Mouse (Mus musculus) cerebellum, adult 2 months (tissue): Measurements from ENCODE around the gene Psmb11. TPM values are rescaled to one million over a fixed set of nuclear protein-coding genes. Genes with fewer than 3 reads are reported as not detected.

Source experiments
- DNase-seq, 2 experiments: peaks; one replicate each; pipeline ENCODE4 v3.0.0; 2021
- H3K27ac ChIP-seq: fragments of 200-500 bp; 2 replicates; pipeline ENCODE4 v1.5.1; 2012; ENCODE audit warnings: low read length, control low read depth, inconsistent platforms; ENCODE audit not compliant: insufficient read depth
- H3K27me3 ChIP-seq: fragments of 200-500 bp; 2 replicates; pipeline ENCODE4 v1.6.1; 2012; ENCODE audit warnings: inconsistent platforms, mild to moderate bottlenecking, low read length, moderate library complexity; ENCODE audit not compliant: control insufficient read depth, insufficient read depth
- H3K4me1 ChIP-seq: fragments of 200-500 bp; 2 replicates; pipeline ENCODE4 v1.6.1; 2011; ENCODE audit warnings: low read length; ENCODE audit not compliant: control insufficient read depth, insufficient read depth
- H3K4me3 ChIP-seq: fragments of 200-500 bp; replicated peaks from 2 replicates; pipeline ENCODE3; 2011; ENCODE audit warnings: mild to moderate bottlenecking, low read depth, low read length, control low read depth; ENCODE audit not compliant: insufficient read depth
- CTCF ChIP-seq: fragments of 200-500 bp; IDR thresholded peaks from 2 replicates; pipeline ENCODE4 v1.5.1; 2011; ENCODE audit warnings: low read depth, mild to moderate bottlenecking, control low read depth, low read length, moderate library complexity, borderline replicate concordance; ENCODE audit not compliant: insufficient read depth
- POLR2A ChIP-seq: fragments of 200-500 bp; IDR thresholded peaks from 2 replicates; pipeline ENCODE4 v1.6.1; 2011; ENCODE audit warnings: low read length, control low read depth, borderline replicate concordance; ENCODE audit not compliant: insufficient read depth
- WGBS: fragments of 180-500 bp; shearing (Covaris S2); methylation state at CpG from one replicate; pipeline ENCODE4 v1.1.7; 2018; 5-methylcytosine and 5-hydroxymethylcytosine counted together
- polyA plus RNA-seq: library from polyadenylated mRNA; depleted of rRNA; stranded (reverse); fragments of >200 nt; gene quantifications from 2 replicates; pipeline ENCODE4 v1.2.3, GENCODE M21; 2012

Gene Psmb11
- polyA plus RNA-seq, 1 experiment, result not detected

DNA sequence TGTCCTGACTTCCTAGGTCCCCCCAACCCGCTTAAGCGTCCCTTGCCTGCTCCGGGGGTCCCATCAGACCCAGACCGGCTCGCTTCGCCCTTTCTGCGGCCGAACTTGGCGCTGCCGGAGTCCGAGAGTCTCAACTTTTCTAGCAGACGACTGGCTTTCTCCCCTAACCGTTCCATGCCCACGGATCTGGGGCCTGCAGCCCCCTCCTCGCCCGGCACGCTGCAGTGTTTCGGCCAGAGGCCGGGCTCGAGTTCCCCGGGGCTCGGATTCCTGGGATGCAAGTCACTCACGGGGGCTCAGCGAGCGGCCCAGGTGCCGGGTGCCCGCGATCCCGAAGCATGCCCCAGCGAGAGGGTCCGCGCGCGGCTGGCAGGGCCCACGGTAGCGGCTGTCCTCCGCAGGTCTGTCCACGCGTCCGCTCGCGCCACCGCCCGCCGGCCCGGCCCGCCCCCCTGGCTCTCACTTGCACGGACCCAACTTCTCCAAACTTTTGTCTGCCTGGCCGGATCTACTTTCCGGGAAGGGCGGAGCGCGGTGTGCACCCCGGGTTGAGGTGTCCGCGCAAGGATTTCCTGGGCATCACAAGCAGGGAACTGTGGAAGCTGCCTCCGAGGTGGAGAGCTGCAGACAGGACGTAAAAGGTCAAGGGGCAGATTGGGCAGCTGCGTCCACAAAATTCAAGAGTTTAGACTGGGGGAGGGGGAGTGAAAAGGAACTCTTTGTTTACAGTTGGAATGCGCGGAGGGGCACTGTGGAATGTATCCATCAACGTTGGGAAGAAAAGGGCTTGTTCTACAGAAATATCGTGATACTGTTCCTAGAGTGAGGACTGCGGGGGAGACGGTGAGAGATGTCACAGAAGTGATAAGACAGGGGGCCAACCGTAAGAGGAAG, 43.9 kb upstream of the Psmb11 start, which contains the start of gene Ajuba:
TSS of gene Ajuba (minus strand) at position 470 of the 894 bp plus-strand sequence.
- no peak for TF ChIP-seq CTCF
- TF ChIP-seq POLR2A, result no peak
- Histone ChIP-seq H3K27me3 (peaks cover 10% of the 10 kb centered on the region; the same call in 1 of the 2 replicates), H3K4me1 (no peaks in the 10 kb centered on the region), H3K27ac (no peak within 1 kb of the TSS), H3K4me3 (peak within 1 kb of the TSS; percentile 60)
- peak; percentile 49 to 57 for DNase-seq
- under 1% methylated on average over 66 of the region's 66 CpGs for WGBS

DNA sequence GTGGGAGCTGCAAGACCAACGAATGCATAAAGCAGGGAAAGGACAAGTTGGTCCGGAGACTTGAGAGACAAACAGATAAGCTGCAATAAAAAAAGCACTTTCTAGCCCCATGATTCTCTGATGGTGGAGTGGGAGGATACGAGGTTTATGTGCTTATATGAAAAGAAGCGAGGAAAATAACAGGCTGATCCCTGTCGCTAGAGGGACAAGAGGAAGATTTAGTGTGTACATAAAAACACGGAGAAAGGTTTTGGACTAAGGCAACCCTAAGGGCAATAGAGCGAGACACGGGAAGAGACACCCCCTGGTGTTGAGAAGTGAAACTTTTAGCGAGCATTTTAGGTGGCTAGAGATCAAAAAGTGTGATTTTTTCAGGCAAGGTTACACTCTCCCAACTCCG, 43.2 kb upstream of the Psmb11 start:
- H3K27ac ChIP-seq, result no peak overlapping the region
- WGBS, result 2% methylated on average over 10 of the region's 10 CpGs
- peak overlapping the region; percentile 60 for H3K4me3 ChIP-seq
- H3K27me3 ChIP-seq, result peaks cover 10% of the 10 kb centered on the region; the same call in 1 of the 2 replicates
- no peaks in the 10 kb centered on the region for H3K4me1 ChIP-seq
- TF ChIP-seq CTCF (peak; percentile 17; the same call in 1 of the 2 replicates), POLR2A (no peak)
- DNase-seq, result no peak

DNA sequence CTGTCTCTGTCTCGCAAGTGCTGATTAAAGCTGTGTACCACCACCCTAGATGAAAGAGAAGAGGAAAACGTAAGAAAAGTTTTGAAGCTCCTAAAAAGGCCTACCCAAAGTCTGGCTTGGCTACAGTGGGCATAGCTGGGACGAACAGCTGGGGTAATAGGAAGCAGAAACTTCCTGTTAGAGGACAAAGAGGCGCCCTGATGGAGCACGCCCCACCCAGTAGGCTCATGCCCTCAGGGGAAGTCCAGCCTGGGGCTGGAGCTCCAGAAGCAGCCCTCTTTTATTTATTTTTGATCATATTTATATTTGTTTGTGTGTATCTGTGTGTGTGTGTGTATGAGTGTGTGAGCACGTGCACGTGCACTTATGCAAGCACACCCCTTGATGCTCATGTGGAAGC, 41.6 kb upstream of the Psmb11 start:
- Histone ChIP-seq H3K4me1 (no peaks in the 10 kb centered on the region), H3K27ac (no peak overlapping the region), H3K4me3 (no peak overlapping the region), H3K27me3 (peaks cover 10% of the 10 kb centered on the region; the same call in 1 of the 2 replicates)
- TF ChIP-seq CTCF (no peak), POLR2A (no peak)
- WGBS, result 93% methylated on average over 7 of the region's 7 CpGs
- no peak for DNase-seq

DNA sequence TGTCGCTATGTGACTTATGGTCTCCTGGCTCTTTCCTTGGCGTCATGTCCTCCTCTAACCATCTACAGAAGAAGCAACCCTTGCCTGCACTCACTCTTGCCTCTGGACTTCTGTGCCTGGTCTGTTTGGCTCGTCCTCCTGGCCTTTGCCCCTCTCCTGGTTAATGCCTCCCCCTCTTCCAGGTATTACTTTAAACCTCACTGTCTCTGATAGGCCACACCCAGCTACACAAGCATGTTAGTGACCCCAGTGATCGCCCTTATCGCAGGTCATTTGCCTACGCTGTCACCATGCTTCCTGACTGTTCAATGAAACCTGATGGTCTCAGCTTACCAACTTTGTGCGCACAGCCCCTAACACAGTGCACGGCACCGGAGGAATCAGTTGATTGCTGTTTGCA, 38.7 kb upstream of the Psmb11 start:
- H3K27me3 ChIP-seq, result no peaks in the 10 kb centered on the region; the same call in 1 of the 2 replicates
- no peaks in the 10 kb centered on the region for H3K4me1 ChIP-seq
- H3K4me3 ChIP-seq, result no peak overlapping the region
- H3K27ac ChIP-seq, result no peak overlapping the region
- WGBS, result 92% methylated on average over 9 of the region's 9 CpGs
- TF ChIP-seq POLR2A, result no peak
- TF ChIP-seq CTCF, result no peak
- no peak for DNase-seq

DNA sequence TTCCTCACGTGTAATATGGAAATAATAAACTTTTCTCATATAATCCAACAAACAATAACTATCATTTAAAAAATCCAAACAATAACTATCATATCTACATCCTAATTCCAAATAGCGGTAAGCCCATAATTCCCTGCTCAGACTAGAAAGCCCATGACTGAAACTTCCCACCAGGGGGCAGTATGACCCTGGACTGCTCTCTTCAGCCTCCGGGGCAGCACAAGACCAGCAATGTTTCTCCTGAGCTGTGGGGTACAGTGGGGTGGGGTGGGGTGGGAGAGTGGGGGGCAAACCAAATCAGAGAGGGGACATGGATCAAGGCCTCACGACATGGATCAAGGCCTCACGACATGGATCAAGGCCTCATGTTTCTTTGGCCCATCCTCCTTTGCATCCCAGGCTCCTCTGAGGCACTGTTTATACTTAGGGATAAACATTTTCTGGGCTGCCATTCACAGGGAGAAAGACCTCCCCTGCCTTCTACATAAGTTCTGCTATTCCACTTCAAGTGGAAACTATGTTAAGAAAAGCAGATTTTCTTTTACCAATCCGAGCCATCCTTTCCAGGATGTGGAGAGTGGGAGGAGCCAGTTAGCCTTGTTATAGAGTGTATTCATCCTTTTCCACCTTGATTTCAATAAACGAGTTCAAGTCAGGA, 37.4 kb upstream of the Psmb11 start:
- Histone ChIP-seq H3K27me3 (no peaks in the 10 kb centered on the region), H3K27ac (no peak overlapping the region), H3K4me1 (no peaks in the 10 kb centered on the region), H3K4me3 (no peak overlapping the region)
- peak; percentile 64; the same call in 1 of the 2 replicates for TF ChIP-seq CTCF
- TF ChIP-seq POLR2A, result no peak
- 48% methylated on average over 7 of the region's 7 CpGs for WGBS
- peak; percentile 44 to 54 for DNase-seq

DNA sequence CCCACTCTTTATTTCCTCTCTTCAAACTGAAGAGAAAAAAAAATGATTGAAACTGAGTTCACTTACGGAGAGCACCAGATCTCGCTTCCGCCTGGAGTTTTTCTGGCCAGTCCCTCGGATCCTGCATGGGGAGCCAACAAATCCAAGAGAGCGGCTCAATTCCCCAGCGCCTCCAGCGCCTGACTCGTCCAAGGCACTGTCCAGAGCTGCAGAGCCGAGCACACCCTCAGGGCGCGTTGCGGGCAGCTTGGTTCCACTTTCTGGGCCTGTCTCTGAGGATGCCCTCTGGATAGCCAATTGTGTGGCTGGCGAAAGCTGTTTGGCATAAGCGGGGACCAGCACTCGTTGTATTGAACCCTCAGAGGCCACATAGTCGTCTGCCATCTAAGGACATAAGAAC, 30.2 kb upstream of the Psmb11 start:
- Histone ChIP-seq H3K4me1 (no peaks in the 10 kb centered on the region; the same call in 1 of the 2 replicates), H3K27ac (no peak overlapping the region), H3K27me3 (no peaks in the 10 kb centered on the region), H3K4me3 (no peak overlapping the region)
- TF ChIP-seq POLR2A, result no peak
- no peak for TF ChIP-seq CTCF
- WGBS, result 87% methylated on average over 16 of the region's 16 CpGs
- no peak for DNase-seq

DNA sequence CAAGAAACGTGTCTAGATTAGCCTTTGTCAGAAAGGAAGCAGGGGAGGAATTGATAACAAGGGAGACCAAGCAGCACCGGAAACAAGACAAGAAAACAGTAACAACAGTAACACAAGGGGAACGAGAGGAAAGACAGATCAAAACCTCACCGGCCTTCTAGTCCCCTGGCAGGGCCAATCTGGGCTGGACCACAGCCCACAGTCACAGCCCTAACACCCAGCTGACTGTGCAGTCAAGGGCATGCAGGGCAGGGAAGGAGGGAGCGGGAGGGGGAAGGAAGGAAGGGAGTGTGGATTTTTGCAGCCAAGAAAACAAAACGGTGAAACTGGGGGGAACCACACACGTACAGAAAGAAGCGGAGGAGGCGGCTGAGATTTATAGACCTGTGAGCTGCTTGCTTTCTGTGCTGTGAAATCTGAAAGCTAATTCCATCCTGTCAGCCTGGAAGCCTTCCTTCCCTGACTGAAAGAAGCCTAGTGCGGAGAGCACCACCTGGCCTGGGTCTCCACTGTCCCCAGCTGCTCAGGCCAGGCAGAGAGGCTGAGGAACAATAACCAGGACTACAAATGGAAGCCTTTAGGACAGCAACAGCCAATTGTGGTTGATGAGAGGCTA, 28.8 kb upstream of the Psmb11 start:
- no peaks in the 10 kb centered on the region; the same call in 1 of the 2 replicates for H3K4me1 ChIP-seq
- H3K27me3 ChIP-seq, result no peaks in the 10 kb centered on the region
- no peak overlapping the region for H3K4me3 ChIP-seq
- DNase-seq, result no peak
- no peak for TF ChIP-seq CTCF
- no peak for TF ChIP-seq POLR2A
- 28% methylated on average over 10 of the region's 10 CpGs for WGBS
- no peak overlapping the region for H3K27ac ChIP-seq

DNA sequence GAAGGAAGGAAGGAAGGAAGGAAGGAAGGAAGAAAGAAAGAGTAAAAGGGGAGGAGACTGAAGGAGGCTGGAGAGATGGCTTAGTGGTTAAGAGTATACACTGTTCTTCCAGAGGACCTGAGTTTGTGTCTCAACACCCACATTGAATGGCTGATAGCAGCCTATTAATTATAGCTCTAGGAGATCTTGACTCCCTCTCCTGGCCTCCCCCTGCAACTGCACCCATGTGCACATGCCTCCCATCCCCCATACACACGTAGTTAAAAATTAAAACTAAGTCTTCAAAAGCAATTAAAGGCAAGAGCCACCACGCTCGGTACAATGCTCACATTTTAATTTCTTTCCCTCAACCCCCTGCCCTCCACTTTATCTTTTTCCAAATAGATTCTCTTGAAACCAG, 27.2 kb upstream of the Psmb11 start:
- DNase-seq, result no peak
- TF ChIP-seq POLR2A (no peak), CTCF (no peak; the same call in 1 of the 2 replicates)

More for the DNA sequence above, 27.2 kb upstream of the Psmb11 start:
- Histone ChIP-seq H3K4me3 (no peak overlapping the region), H3K27ac (no peak overlapping the region), H3K4me1 (no peaks in the 10 kb centered on the region; the same call in 1 of the 2 replicates), H3K27me3 (no peaks in the 10 kb centered on the region)
- 95% methylated on average over 3 of the region's 3 CpGs for WGBS
